Mouse (Mus musculus): Measurements from ENCODE around the gene Prr18. TPM values are rescaled to one million over a fixed set of nuclear protein-coding genes. Genes with fewer than 3 reads are reported as not detected.
A peak's percentile ranks its signal among the peaks of the same experiment; 100 is the strongest.
"Not testable (repeated sequence)": the region's sequence is repeated elsewhere in the genome, so short reads cannot be mapped to it uniquely, and the experiment has no call there.

Prr18 gene
- total RNA-seq (2021) = under 1 TPM; 0.30 to 0.83 TPM
- long read RNA-seq, experiment 1 = 0 reads
- long read RNA-seq, experiment 2 = 0 reads

DNA sequence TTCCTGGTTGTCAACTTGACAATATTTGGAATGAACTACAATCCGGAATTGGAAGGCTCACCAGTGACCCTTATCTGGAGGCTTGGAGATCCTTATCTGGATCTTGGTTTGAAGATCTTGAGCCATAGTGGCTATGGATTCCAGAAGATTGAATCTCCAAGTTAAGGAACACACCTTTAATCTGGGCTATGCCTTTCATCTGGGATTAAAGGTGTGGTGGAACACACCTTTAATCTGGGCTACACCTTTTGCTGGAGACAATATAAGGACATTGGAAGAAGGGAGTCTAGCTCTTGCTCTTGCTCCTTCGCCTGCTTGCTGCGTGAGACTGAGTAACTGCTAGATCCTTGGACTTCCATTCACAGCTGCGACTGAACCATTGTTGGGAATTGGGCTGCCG, at the start of gene Prr18:
TSS of gene Prr18 (plus strand) at position 301 of the 400 bp plus-strand sequence.
- not testable (repeated sequence) for DNase-seq

- DNase-seq = no peak
Measured at GRCm38 (mm10) chr17:8289993-8290679, 47.1 kb upstream of the Prr18 start.

GRCm38 (mm10) chr17:8290736-8291135, 46.5 kb upstream of the Prr18 start:
- peak; percentile 30 to 37 for DNase-seq

- no peak for DNase-seq
Measured at GRCm38 (mm10) chr17:8295825-8296224, 41.4 kb upstream of the Prr18 start.

- DNase-seq = no peak
Measured at GRCm38 (mm10) chr17:8296313-8296844, 40.9 kb upstream of the Prr18 start.

- peak in 1 of 2 experiments; percentile 31 for DNase-seq
Measured at GRCm38 (mm10) chr17:8297746-8298145, 39.5 kb upstream of the Prr18 start.

- DNase-seq = no peak
Measured at GRCm38 (mm10) chr17:8298281-8298680, 39.0 kb upstream of the Prr18 start.

DNA sequence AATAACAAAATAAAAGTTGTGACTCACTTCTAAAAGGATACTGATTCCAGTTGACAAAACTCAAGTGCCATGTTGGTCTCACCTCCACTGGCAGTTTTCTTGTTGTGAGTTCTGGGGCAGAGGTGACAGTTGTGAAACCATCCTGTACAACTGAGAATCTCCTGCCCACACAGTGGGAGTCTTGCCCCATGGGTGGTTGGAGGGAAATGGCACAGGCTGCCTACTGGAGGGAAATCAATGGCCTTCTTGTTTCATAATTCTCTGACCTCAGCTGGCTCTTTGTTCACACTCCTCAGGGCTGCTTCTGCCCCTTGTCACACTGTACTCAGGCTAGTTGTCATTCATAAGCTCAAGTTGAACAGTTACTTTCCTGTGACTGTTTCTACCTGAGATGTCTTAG, 37.7 kb upstream of the Prr18 start:
- DNase-seq = peak in 1 of 2 experiments; percentile 10

GRCm38 (mm10) chr17:8301515-8301914, 35.7 kb upstream of the Prr18 start:
- DNase-seq = no peak

- DNase-seq = no peak
Measured at GRCm38 (mm10) chr17:8302772-8303438, 34.4 kb upstream of the Prr18 start.

- DNase-seq = no peak
Measured at GRCm38 (mm10) chr17:8303671-8304070, 33.6 kb upstream of the Prr18 start.

- DNase-seq = peak in 1 of 2 experiments; percentile 39
Measured at GRCm38 (mm10) chr17:8305801-8306200, 31.5 kb upstream of the Prr18 start.

GRCm38 (mm10) chr17:8310838-8311614, 26.2 kb upstream of the Prr18 start, which contains the start of gene Sft2d1:
Gene Sft2d1, plus strand, starts transcription at chr17:8311102.
- DNase-seq = peak; percentile 98

DNA sequence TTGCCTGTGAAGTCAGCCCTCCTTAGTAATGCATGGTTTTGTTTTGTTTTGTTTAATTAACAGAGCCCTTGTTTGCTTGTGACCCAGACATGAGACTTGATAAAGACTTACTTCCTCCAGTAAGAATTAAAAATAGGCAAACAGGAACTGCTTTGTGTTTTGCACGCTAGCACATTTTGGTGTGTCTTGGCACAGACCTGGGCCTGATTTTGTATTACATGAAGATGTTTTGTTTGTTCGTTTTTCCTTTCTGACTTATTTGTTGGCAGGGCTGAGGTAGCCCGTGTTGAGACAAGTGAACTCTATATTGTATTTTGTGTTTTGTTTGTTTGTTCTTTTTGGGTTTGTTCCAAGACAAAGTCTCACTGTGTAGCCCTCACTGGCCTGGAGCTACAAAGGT, 25.5 kb upstream of the Prr18 start:
- DNase-seq = no peak

- no peak for DNase-seq
Measured at GRCm38 (mm10) chr17:8313976-8314375, 23.3 kb upstream of the Prr18 start.

DNA sequence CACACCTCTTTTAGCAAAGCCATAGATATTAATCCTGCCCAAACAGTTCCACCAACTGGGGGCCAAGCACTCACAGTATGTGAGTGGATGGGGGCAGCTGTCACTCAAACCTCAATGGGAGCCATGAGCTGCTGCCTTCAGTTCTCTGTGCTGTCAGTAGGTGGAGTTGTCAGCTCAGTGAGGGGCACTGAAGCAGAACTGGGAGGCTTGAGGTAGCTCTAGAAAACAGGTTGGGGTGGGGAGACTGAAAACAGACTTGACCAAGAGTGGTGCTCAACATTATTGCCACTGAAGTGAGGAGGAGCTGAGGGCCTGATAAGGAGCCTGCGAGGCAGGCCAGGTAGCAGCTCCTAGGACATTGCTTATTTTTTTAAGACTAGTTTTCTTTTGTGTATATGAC, 21.0 kb upstream of the Prr18 start:
- DNase-seq = no peak

GRCm38 (mm10) chr17:8326877-8327276, 10.4 kb upstream of the Prr18 start:
- not testable (repeated sequence) for DNase-seq

- DNase-seq = peak in 1 of 2 experiments; percentile 20
Measured at GRCm38 (mm10) chr17:8328511-8329174, 8.6 kb upstream of the Prr18 start.

GRCm38 (mm10) chr17:8330602-8331001, 6.7 kb upstream of the Prr18 start:
- no peak for DNase-seq

GRCm38 (mm10) chr17:8339666-8340374, 2.6 kb downstream of the Prr18 start:
- DNase-seq = no peak

Measured in adrenal gland, postnatal 36 days (tissue).